Mouse (Mus musculus) brain, embryonic 18.5 days (tissue): ENCODE measurements around the gene Hbp1.

Experiments
- DNase-seq: peaks from one replicate; pipeline ENCODE4 v3.0.0-alpha.2; 2012; ENCODE audit warnings: low read depth, low spot score

The Hbp1 gene

GRCm38 (mm10) chr12:31912966-31913551 is 37.3 kb downstream of the Hbp1 start:
- DNase-seq, result no peak

GRCm38 (mm10) chr12:31907436-31907835 is 42.9 kb downstream of the Hbp1 start:
- DNase-seq, result no peak

GRCm38 (mm10) chr12:31905696-31906551 is 44.4 kb downstream of the Hbp1 start:
- peak; percentile 59 for DNase-seq

GRCm38 (mm10) chr12:31900391-31900914 is 49.9 kb downstream of the Hbp1 start:
- no peak for DNase-seq

GRCm38 (mm10) chr12:31897456-31897855 is 52.9 kb downstream of the Hbp1 start:
- DNase-seq, result no peak

- no peak for DNase-seq
These were observed 53.3 kb downstream of the Hbp1 start for GRCm38 (mm10) chr12:31896986-31897385.

GRCm38 (mm10) chr12:31896295-31896694 is 54.0 kb downstream of the Hbp1 start:
- DNase-seq, result no peak

- no peak for DNase-seq
These were observed 54.4 kb downstream of the Hbp1 start for GRCm38 (mm10) chr12:31895888-31896287.

- DNase-seq, result no peak
These were observed 55.1 kb downstream of the Hbp1 start for GRCm38 (mm10) chr12:31895095-31895734.

GRCm38 (mm10) chr12:31892771-31893170 is 57.6 kb downstream of the Hbp1 start:
- no peak for DNase-seq

GRCm38 (mm10) chr12:31892079-31892478 is 58.3 kb downstream of the Hbp1 start:
- no peak for DNase-seq

- no peak for DNase-seq
These were observed 59.6 kb downstream of the Hbp1 start for GRCm38 (mm10) chr12:31890685-31891084.

GRCm38 (mm10) chr12:31885844-31886606 is 64.3 kb downstream of the Hbp1 start:
- no peak for DNase-seq

GRCm38 (mm10) chr12:31885084-31885483 is 65.3 kb downstream of the Hbp1 start:
- no peak for DNase-seq

GRCm38 (mm10) chr12:31884365-31884764 is 66.0 kb downstream of the Hbp1 start:
- no peak for DNase-seq

- no peak for DNase-seq
These were observed 67.6 kb downstream of the Hbp1 start for GRCm38 (mm10) chr12:31882736-31883135.

GRCm38 (mm10) chr12:31876775-31877174 is 73.6 kb downstream of the Hbp1 start:
- no peak for DNase-seq
